Mouse (Mus musculus) thymus, adult 2 months (tissue): ENCODE measurements at regions not wholly inside any gene's neighbourhood (a gene's known extent, or its start where the extent isn't known, plus 50 kb on each side); places are given as distances from the start of the nearest gene placed in this dataset.
A peak's percentile ranks its signal among the peaks of the same experiment; 100 is the strongest.

Experiments
- CTCF ChIP-seq: fragments of 200-500 bp; IDR thresholded peaks from 2 replicates; pipeline ENCODE4 v1.5.1; 2012; ENCODE audit warnings: mild to moderate bottlenecking, control low read depth, low read length, moderate library complexity, borderline replicate concordance; ENCODE audit not compliant: control insufficient read depth, poor library complexity, insufficient read depth; ENCODE audit errors: extremely low read depth
- POLR2A ChIP-seq: fragments of 200-500 bp; IDR thresholded peaks from 2 replicates; pipeline ENCODE4 v1.6.1; 2012; ENCODE audit warnings: mild to moderate bottlenecking, low read length, control low read depth, moderate library complexity; ENCODE audit not compliant: control insufficient read depth, poor library complexity, insufficient read depth; ENCODE audit errors: extremely low read depth

GRCm38 (mm10) chr7:39655709-39656397 is 138.3 kb downstream of the Zfp619 start:
- TF ChIP-seq CTCF (no peak), POLR2A (peak; percentile 6; the same call in 1 of the 2 replicates)
